Mouse (Mus musculus): ENCODE measurements around the gene Resf1.

GRCm38 (mm10) chr6:149311778-149312177 is 2.6 kb downstream of the Resf1 start:
- TF ChIP-seq CTCF (IDR thresholded peaks at IDR 0.05; ENCODE audit: low read depth) (no peak), EP300 (optimal IDR thresholded peaks at IDR 0.05) (no peak)
